Mouse (Mus musculus) c-Kit-positive CD71-positive TER-119-positive erythroid progenitor cells, embryonic 14.5 days (primary cell): ENCODE measurements at regions not wholly inside any gene's neighbourhood (a gene's known extent, or its start where the extent isn't known, plus 50 kb on each side); places are given as distances from the start of the nearest gene placed in this dataset.

Source experiments
- DNase-seq: peaks from one replicate; pipeline ENCODE4 v3.0.0-alpha.2; 2013; ENCODE audit warnings: low spot score

DNA sequence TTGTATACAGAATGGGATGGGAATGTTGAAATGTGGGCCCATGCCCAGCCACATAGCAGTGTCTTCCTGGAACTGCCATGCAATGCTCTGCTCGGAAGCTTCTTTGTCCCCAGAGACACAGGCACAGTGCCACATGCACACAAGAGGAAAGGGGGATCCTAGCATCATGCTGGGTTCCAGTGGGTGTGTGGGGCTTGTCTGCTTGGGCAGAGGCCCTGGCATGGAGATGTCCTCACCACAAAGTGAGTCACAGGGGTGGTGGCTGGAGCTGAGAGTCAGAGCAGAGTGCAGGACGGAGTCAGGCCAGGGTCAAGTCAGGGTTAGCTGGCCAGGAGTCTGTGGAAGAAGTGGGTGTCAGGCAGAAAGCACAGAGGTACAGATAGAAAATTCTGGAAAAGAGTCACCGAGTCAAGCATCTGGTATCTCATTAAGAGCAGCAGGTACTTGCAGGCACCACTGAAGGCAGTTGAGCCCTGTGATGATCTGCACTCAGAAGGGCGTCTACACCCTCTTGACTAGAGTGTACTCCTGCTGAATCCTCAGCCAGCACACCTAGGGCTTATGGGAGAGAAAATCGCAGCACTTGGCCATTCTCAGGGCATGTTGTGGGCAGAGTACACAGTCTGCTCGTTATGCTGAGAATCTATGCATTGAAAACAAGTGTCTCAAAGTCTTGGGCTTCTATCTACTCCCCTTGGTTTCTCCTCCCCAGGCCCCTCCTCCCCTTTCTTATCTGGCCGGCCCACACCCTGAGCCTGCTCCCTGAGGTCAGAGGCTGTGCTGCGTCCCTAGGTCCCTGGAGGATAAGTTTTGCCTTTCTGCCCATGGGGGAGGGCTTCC, 85.3 kb downstream of the Ackr3 start:
- DNase-seq: peak; percentile 83

DNA sequence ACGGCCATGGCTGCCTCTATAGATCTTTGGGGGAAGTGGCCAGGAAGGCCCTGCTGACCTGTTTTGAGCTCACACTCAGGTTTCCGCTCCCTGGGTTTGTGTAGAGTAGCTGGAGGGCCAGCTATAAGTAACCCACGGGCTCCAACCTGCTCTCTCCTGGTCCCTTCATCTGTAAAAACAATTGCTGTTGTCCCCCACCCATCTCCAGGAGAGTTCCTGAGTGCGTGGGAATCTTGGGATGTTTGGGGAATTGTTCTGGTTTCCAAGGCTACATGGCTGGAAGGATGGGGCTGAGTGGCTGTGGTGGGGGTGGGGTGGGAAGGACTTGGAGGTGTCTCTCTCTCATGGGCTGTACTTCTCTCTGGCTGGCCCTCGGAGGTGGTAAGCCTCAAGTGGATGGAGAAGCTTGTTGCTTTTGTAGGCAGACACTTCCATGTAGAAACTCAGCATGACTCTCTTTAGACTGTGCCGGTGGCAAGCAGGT, 86.0 kb downstream of the Ackr3 start:
- DNase-seq: no peak

DNA sequence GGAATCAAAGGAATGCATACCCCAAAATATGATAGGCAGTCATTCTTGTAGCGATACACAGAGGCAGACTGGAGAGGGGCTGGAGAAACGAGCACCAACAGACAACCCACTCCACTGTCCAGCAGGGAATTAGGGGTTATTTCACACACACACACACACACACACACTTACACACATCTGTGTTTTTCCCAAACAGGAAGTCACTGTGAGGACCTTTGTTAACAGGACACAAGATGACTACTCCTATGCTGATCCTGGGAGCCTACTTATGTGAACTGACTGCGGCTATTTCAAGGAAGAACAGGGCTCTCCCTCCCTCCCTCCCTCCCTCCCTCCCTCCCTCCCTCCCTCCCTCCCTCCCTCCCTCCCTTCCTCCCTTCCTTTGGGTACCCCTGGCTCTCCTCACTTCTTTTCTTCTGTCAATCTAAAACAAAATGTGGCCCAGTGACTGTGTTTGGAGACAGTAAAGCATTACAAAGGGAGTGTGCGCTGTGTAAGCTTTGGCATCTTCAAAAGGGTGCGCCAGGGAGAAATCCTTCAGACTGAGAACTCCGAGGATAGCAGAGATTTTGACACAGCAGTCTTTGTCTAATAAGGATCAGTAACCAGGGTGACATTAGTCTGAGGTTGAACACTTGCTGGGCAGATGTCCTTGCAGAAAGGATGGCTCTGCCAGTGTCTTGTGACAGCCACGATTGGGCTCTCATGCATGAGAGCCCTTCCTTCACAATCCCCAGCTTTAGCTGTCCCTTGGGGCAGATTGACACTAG, 86.8 kb downstream of the Ackr3 start:
- no peak for DNase-seq

DNA sequence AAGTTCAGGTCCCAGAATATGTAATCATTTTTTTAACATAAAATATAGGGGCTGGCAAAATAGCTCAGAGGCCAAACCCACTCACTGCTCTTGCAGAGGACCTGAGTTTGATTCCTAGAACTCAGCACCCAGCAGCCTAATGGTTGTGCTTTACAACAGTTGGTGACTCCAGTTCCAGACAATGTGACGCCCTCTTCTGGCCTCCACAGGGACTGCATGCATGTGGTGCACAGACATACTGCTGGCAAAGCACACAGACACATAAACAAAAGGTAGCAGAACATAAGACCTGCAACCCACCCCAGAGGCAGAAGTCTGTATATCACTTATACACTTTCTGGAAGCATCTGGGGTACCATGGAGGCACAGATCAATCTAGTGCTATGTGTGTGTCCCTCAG, 87.5 kb downstream of the Ackr3 start:
- no peak for DNase-seq

DNA sequence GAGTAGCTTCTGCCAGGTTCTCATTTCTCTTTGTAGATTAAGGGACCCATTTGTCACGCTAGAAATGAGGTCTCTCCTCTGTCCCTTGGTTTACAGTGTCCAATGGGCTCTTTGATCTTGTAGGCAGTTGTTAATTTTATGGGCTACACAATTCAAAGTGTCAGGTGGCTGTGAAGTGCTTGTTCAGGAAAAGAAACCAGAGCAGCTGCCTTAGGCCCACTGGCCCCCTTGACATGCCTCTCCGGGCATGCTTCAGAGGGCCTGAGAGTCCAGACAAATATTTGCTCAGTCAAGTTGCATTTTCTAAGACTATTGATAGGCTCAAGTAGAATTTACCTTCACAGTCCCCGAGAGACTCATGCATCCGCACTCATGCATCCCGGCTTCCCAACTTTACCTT, 94.0 kb downstream of the Ackr3 start:
- no peak for DNase-seq

DNA sequence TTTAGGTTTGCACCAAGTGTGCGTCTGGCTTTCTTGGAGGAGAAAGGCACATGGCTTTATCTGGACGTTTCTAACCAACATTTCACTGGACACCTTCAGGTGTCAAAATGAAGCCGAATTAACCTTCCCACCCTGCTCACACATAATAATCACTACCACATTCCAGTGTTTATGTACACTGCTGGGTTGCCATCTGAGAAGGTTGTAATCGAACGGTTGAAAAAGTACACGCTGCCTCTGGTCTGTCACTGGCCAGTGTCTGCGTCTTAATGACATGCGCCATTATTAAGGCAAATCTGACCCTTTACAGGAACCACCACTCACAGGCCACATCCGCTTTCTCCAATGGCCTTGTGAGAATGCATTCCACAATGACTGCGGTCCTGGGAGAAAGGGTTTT, 96.4 kb downstream of the Ackr3 start:
- DNase-seq: no peak

DNA sequence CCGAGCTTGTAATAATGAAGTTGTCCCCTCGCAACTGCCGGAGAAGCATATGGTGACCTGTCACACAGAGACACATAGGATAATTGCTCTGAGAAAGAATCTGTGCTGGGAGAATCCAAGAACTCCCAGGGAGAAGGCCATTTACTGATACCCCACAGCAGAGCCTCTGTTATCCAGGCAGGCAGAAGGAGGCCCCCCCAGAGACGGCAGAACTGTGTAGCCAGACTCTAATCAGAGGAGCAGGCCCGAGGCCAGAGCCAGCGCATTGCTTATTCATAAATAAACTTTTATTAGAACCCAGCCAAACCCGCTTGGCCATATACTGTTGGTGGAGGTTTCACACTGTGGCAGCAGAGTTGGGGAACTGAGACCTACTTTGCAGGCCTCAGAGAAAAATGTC, 100.6 kb downstream of the Ackr3 start:
- no peak for DNase-seq

DNA sequence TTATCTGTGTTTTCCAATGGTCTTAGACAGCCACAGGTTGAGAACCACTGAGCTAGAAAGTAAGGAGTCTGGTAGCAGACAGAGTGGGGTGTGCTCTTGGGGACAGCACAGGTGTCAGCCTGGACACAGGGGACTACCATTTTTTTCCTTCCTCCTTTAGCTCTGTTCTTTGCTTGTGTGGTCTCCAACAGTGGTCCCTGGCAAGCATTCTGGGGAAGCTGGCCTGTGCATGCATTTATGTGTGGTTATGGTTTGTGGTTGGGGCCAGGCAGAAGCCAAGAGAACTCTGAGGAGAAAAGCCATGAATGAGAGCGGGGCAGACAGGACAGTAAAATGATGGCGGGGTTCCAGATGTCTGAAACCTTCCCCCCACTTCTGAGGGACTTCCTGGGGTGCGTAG, 107.2 kb downstream of the Ackr3 start:
- DNase-seq: no peak

DNA sequence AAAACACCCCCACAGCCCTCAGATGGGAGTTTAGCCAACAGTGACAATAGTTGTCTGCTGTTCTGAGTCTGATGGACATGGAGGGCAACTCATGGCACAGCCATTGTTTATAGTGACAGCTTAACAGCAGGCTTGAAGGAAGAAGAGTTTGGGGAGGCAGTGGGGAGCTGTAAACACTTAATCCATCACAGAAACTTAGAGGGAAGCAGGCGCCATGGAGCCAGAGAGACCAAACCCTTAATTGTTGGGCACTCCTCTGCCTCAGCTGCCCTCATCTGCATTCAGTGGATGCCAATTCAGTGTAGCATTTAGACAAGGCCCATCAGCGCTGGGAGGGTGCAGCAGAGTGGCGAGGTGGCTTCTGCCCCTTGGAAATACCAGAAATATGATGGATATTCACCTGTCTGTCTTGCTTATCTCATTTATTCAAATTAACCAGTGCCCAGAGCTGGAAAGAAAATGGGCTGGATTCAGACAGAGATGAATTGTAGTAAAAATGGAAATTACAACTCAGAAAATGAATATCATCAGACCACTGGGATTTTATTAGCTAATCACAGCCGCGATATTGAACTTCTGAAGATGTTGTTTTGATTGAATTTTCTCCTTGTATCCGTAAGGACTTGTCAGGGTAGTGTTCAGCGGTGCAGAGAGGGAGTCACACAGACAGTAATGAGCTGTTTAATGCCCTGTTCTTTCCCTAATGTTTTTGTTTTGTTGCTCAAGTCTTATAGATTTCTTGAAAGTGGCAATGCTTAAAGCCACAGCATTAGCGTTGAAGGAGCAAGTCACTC, 108.1 kb downstream of the Ackr3 start:
- DNase-seq: no peak

DNA sequence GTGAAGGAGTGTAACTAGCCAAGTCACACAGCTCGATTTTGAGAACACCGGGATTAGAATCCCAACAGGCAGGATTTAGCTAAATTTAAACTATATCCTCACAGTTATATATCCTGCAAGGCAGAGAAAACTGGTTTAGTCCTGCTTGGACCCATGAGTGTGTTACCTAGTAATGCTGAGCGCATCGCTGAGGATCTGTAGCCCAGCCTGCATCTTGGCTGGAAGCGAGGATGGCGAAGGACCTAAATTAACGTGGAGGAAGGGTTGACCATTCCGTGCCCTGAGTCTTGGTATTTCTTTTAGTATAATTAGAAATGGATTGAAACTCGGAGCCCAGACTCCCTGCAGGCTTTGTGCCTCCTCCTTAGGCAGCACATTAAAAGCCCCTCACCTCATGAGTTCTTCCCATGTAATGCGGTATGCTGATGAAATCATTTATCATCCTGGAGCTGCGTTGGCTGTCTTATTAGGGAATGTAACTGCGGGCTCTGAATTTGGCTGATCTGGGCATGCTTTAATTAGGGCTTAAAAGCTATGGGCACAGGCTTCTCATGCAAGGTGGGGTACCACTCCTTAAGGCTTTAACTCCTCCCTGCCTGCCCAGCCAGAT, 110.1 kb downstream of the Ackr3 start:
- DNase-seq: no peak

DNA sequence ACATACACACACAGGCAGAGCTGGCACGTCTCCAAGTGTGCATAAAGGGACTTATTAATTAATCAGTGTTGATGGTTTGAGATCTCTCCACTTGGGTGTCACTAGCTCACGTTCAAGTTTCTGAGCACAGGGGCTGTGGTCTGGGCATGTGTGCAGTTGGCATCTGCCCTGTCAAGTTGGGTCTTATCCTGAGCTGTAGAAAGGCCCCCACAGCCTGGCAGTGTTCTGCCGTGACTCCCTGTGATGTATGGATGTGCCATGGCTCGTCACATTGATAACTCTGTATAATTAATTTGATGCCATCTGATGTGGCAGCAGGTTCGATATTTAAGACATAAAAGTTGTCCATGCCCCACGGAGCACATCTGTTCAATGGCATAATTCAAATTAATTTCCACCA, 114.1 kb downstream of the Ackr3 start:
- DNase-seq: no peak

DNA sequence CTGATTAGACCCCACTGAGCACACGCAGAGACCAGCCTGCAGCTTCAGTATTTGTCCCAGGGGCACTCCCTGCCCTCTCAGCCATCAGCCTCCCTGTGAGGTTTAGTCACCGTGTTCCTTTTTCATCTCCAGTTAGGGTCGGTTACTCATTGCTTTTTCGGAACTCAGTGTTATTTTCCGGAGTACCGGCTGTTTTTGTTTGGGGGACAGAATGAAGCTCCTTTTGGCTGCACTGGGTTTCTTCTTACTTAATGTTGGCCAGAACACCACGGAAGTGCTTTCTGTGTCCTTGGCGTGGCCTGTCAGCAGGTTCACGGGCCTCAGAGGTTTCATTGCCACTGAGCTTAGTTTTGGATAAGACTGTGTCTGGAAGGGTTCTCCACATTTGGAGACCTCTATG, 114.7 kb downstream of the Ackr3 start:
- DNase-seq: no peak

DNA sequence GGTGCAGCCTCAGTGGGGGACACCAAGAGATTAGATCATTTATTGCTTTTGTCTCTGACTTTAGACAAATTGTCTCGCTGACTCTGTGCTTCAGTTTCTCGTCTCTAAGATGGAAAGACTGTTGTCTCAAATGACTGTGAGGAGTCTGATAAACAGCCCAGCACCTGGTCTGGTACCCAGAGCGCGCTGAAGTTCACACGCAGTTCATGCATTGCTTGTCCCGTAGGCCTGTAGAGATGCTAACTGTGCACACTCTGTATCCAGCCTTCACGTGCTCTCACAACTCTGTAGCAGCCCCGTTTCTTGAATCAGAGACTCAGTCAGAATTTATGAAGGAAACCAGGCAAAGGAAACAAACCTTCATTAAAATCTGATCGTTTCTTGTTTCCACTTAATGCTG, 116.7 kb downstream of the Ackr3 start:
- DNase-seq: no peak

DNA sequence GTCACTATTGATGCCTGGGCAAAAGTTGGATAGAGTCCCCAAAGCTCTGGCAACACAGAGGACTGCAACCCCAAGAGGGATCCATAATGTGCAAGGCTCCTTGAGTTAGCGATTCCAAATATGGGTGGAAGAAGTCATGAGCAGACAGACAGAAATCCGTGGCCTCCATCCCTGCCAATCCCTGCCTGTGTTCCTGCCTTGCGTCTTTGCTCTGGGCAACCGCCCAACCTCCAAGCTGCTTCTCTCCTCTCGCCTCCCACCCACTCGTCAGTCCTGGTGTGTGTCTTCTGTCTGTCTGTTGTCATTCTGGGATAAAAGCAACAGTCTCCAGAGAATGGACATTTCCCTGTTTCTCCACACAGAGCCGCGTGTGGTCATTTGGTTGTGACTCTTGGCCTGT, 117.7 kb downstream of the Ackr3 start:
- DNase-seq: no peak

DNA sequence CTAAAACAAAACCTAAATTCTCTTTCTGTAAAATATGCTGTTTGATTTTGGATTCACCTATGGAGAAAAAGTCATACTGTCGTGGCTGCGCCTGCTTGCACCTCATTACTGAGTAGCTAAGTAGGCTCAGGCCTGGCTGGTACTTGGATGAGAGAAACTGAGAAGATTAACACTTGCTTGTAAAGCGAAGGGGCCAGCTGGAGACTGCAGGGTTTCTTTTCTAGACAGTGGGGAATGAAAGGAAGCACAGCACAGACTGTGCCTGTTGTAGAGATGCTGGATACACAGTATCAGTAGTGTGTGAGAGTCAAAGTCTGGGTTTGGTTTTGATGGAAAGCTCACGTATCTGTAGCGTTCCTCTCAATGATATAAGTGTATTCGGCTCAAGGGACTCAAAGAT, 123.5 kb downstream of the Ackr3 start:
- DNase-seq: no peak

DNA sequence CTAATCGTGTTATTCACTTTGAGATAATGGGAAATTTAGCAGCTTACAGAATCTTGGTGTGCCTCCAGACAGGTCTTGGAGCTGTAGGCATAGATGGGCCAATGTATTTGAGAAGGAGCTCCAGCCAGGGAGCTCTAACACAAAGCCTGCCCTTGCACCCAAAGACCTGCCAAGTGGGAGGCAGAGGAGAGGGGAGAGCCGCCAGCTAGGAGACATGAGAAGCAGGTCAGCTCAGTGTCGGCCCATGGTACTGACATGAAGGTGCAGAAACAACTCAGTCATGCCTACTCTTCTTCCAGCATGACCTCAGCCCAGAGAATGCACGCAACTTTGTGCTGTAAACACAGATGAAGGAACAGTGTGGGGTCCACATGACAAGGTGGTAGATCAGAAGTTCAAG, 128.8 kb downstream of the Ackr3 start:
- DNase-seq: no peak

DNA sequence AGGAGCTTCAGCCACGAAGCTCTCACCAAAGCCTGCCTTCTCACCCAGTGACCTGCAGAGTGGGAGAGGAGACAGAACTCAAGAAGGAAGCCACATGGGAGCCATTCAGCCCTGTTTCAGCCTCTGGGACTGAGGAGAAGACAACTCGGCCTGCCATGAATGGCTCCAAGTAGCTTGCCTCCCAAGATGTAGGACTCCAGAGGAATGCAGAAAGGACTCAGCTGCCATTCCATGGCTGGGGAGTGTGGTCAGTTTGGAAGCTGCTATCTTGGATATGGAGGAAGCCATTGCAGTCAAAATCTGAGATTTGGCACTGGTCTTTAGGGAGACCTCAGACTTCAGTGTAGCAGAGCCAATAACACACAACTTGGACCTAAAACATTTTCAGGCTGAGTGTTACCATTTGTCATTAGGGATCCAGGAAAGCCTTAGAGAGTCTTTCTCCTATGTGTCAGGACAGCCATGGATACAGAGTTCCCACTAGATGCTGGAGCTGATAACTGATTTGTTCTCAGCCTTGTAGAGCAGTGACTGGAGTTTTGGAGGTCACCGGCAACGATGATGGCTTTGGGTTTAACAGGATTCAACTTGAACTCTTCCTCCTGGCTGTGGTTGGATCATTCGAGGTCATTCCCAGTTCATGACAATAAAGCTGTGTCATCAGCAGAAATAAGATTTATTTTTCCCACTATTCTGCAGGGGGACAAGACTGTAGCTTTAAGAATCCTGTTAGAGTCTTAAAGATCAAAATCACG, 130.1 kb downstream of the Ackr3 start:
- no peak for DNase-seq

DNA sequence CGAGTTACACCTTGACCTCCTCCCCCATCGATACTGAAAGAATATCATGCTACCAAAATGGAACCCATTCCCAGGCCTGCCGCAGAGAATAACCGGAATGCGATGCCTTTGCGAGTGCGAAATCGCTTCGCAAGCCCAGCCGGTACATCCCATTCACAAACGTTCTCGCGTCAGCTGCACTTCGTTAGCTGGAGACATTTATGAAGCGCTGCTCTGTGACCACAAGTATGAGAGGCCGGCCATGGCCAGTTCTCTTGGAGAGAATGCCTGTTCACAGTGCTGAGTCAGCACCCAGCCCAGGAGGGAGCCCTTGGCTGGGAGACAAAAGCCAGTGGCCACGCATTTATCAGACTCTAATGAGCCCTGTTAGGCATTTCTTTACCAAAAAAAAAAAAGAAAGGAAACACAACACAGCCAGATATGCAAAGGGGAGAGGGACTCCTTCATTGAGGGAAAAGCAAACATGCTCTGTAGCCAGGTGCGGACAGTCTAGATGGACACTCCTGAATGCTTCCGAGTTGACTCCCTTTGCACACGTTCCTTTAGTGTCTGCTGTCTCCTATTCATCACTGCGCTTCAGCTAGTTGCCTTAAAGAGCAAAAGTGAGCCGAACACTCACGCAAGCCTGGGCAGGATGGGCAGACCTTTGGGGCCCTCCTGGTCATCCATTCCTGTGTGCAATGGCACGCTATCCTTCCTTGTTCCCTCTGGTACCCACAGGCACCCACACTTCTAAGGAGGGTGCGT, 131.4 kb downstream of the Ackr3 start:
- DNase-seq: no peak

DNA sequence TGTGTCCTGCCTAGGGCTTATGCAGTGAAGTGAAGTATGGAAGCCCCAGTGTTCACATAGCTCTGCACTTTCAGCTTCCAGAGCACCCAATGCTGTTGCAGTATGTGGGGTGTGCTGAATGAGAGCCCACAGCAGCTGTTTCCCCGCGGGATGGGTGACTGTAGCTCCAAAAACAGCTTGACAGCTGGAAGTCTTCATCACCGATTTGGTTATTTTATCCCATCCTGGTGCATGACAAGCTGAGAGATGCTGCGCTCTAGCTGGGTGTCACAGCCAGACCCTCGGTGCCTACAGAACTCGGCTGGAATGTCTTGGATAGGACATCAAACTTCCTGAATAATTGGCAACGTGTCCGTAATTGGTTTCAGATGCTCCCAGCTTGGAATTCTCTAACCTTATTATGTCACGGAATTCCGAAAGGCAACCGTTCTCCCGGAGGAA, 134.1 kb downstream of the Ackr3 start:
- DNase-seq: no peak

DNA sequence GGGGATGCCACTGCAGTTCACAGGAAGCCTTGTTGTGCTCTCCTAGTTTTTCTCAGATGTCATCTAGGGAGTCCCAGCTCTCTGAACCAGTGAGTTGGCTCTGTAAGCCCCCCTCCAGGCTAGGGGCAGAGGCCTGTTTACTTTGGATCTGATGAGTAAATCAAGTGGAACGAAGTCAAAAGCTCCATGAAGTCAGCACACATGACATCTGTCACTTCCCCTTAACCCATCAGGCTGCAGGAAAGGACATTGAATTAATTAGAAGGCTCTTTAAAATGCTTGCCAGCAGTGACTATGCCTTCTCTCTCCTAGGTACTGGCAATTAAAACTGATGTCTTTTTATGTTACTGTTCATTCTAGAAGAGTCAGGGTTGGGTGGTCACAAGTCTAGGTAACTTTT, 138.6 kb downstream of the Ackr3 start:
- DNase-seq: no peak

DNA sequence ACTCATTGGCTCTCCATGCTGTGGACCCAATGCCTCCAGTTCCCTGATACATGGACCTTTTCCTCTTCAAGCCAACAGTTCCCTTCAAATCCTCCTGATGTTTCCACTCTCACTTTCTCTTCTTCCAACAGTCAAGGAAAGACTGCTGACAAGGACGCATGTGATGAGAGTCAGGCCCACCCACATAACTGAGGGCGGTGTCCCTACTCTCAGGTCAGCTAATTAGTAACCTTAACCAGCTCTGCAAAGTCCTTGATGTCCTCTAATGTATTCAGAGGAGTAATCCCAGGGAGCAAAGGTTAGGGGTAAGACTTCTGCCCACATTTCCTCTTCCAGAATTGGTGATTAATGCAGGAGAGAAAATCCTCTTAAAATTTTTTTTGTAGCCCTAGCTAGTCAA, 139.7 kb downstream of the Ackr3 start:
- DNase-seq: no peak
